Mouse (Mus musculus): ENCODE measurements around the gene Pdzd2.
A peak's percentile ranks its signal among the peaks of the same experiment; 100 is the strongest.

Gene Pdzd2

DNA sequence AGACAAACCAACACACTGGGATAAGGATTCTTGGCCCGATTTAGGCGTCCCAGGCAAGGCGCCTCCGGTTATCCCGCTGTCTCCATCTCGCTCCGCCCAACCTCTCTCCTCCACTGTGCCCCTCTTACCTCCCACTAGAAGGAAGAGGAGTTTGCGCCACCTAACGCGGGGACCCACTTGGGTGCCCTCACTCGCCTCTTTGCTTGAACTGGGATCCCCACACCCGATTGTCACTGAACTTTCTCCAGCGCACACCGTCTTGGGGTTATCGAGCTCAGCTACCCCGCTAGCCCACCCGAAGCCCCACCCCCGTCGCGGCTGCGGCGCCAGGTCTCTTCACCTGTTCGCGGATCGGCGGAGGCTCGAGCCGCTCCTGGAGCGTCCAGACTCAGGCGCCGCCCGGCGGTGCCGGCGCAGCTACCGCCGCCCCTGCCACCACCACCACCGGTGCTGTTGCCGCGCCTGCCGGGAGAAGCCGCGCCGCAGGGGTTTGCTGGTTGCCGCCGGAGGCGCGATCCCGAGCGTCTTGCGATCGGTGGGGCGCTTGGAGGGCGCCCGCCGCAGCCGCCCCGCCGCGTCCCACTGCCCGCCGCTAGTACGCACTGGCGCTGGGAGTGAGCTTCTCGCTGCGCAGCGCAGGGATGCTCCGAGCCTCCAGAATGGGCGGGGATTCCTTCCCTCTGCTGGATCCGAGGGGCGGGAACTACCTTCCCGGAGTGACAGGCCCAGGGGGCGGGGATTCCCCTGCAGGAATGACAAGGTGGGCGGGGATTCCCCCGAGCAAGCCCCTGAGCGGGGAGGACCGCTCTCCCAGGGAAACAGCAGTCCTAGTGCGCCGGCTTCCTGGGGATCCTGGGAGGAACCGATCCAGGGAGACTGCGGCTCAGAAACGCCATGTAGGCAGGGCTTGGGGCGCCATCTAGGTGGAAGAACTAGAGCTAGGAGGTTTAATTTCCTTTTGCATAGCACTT, at the start of gene Pdzd2:
TSS of gene Pdzd2 (minus strand) at position 648 of the 971 bp plus-strand sequence.
- peak; percentile 71 for DNase-seq (ENCODE audit: low read depth, low spot score)

DNA sequence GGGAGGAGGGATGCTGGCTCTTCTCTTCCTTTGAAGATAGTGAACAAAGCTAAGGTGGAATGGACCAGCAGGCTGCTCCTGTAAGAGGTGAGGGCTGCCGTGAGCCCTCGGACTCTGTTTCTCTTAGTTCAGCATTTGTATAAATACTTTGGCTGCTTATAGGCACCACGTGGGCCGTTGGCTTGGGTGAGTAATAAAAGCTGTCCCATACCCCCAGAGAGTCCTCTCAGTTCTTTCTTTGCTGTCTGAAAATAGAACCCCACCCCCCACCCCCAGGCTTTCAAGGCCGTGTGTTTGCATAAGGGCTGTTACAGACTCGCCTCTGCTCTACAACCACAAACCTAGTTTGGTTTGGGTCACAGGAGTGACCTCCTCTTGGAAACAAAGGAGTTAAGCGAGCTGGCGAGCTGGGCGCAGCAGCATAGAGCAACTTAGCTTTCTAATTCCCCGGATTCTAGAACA, 49.7 kb upstream of the Pdzd2 start:
- no peak for DNase-seq (ENCODE audit: low read depth, low spot score)

DNA sequence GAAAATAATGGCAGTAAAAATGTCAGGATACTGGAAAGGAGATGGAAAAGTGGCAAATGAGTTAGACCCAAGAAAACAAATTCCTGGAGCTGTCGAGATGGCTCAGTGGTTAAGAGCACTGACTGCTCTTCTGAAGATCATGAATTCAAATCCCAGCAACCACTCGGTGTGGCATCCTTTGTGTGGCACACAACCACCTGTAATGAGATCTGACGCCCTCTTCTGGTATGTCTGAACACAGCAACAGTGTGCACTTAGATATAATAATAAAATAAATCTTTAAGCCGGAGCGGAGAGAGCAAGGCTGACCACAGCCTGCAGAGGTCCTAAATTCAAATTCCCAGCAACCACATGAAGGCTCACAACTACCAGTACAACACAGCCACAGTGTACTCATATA, 48.8 kb upstream of the Pdzd2 start:
- DNase-seq (ENCODE audit: low read depth, low spot score), result no peak

DNA sequence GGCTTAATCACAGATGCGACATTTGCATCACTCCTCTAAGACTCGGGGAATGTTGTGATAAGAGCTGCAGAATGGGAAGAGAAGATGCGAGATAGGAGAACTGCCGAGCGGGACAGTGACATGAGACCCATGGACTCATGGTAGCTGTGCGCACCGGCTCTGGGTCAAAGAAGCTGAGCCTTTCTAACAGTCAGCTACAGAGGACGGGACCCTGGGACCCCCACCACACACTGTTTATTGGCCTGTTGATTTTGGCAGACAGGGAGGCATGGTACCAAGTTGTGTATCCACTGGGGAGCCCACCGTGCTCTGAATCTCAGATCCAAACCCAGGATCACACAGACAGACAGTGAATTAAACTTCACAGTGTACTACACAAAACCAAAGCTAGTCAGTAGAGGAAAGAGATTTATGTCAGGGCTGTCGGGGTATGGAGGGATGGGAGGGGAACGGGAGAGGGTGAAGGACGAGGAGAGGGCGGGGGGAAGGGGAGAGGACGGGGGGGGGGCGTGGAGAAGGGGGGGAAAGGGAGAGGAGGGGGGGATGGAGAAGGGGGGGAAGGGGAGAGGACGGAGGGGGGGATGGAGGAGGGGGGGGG, 42.1 kb upstream of the Pdzd2 start:
- no peak for DNase-seq (ENCODE audit: low read depth, low spot score)

DNA sequence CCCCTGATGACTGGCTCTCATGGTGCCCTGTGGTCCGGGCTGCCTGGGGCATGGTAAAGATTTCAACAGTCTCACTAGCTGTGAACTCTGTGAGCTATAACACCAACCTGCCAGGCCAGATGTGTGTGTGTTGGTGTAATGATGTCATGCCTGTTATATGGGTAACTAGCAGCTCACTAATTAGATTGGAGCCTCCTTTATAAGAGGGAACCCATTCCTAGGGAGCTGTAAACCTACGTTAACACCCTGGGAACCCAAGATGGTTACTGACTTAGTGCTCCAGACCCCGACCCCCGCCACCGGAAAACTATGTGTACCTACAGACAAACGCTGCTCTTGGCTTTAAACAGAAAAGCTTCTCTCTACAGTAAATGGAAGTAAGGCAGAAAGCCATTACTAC, 41.6 kb upstream of the Pdzd2 start:
- DNase-seq (ENCODE audit: low read depth, low spot score), result no peak

DNA sequence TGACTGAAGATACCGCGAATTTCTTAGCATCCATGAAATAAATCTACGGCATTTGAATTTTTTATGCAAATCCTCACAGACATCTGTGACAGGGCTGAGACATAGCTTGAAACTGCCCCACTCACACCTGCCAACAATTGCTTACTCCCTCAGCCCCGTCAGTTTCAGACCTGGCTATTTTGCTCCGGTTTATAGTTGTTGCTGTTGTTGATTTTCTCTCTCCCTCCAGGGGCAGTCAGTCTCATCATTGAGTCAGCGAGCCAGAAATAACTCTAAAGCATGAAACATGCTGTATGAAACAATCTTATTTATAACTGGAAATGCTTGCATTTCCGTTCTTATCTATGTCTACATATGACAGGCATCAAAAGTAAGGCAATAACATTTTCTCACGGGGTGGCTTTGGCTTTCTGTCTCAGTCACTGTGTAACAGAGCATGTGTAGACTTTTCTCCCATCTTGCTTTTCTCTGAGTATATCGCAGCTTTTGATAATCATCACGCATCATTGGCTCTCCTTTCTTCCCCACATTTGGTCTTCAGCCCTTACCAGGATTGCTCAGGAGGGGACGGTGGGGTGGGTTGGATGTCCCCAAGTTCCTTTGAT, 34.5 kb upstream of the Pdzd2 start:
- DNase-seq (ENCODE audit: low read depth, low spot score), result no peak

DNA sequence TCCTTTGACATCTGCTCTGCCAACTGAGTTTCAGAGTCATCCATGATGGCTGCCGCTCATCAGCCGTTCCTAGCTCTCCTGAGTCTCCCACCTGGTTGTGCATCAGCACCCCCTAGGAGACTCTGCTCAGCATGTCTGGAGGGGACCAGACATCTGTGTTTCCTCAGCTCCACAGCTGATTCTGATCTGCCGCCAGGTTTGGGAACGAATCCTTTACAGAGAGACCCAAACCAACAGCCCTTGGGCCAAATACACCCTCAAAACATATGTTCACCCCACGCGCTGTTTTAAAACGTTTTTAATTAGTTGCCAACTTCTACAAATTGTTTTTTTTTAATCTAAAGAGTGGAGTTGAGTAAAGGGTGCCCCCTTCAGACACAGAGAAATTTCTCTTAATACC, 31.2 kb upstream of the Pdzd2 start:
- no peak for DNase-seq (ENCODE audit: low read depth, low spot score)

DNA sequence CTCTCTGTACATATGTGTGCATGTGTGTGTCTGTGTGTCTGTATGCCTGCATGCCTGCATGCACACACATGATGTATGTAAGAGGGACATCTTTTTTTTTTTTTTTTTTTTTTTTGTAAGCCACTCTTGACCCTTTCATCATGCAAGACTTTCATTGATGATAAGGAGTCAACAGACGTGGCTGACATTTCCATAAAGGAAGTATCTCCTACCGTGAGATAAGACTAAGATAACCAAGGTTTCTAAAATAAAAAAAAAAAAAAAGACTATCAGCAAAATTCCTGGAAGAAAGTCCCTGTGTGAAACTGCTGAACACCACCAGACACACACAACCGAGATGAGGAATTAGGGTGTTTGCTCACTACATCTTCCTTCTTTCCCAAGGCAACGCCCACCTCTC, 27.1 kb upstream of the Pdzd2 start:
- DNase-seq (ENCODE audit: low read depth, low spot score), result no peak

DNA sequence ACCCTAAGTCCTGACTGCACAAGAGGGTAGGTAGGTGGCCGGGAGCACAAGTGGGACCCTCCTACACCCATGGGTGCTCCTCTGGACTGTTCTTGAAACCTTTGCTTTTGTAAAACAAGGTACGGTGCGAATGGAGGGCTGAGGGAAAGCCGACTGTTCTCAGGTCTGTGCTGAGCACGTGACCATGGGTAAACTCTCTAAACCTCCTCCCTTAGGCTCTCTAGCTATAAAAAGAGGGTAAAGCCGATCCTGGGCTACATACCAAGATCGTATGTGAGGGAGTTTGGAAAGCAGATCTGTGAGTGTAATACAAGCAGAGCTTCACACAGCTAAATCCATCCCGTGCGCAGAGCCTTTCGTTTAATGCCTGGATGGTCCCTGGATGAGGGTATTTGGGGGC, 23.4 kb upstream of the Pdzd2 start:
- no peak for DNase-seq (ENCODE audit: low read depth, low spot score)

DNA sequence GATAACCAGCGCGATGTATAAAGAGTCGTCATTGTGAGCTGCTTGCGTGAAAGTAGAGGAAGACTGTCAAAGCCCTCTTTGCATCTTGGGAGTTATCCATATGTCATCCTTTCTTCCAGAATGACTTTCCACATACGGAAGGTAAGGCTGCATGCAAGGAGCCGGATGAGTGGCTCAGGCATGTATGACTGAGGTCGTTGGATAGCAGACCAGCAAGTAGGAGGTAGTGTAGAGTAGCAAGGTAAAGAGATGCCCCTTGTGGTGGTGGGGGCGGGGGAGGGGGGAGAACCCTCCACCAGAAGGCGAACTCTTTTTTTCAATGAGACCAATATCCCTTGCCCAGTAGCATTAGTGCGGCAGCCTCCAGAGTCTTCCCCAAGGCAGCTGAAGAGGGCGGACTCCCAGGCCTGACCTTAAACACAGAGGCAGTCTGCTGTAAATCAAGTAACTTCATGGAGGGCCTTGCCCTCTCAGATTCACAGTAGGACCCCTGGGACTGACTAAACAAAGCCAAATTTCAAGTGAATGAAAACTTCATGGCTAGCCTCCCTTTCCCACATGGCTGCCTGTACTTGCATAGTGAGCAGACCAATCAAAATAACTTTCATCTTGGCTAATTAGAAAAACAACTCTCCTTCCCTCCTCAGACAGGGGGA, 22.7 kb upstream of the Pdzd2 start:
- DNase-seq (ENCODE audit: low read depth, low spot score), result no peak

DNA sequence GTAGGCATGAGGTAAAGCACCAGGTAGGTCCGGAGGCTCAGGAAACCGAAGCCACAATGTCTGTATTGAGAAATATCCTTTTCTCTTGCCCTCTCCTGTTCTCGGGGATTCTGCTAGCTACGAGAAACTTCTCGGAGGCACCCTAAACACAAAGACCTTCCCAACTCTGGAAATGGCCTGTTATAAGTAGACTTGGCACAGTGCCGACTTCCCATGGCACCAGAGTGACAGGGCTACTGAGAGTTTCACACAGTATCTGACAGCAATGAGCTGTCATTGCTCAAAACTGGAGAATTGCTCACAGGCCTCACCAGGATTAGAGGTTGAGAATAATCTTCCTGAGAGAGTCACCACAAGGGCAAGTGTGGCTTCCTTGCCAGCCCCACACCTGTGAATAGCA, 21.0 kb upstream of the Pdzd2 start:
- no peak for DNase-seq (ENCODE audit: low read depth, low spot score)

DNA sequence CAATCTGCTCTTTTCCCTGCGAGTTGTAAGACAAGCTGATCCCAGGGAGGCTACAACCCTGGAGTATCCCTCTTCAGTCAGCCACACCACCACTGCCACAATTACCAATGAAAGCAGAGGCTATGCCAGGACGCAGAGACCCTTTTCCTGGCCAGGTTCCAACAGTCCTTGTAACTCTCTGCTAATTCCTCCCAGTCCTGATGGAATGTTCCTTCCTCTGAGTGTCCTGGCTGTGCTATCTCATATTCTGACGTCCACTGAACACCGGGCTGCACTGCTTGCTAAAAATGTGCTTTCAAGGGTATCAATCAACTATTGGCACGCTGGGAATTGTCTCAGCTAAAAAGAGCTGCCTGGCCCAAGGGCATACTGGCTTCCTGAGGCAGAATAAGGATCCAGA, 18.7 kb upstream of the Pdzd2 start:
- DNase-seq (ENCODE audit: low read depth, low spot score), result no peak

DNA sequence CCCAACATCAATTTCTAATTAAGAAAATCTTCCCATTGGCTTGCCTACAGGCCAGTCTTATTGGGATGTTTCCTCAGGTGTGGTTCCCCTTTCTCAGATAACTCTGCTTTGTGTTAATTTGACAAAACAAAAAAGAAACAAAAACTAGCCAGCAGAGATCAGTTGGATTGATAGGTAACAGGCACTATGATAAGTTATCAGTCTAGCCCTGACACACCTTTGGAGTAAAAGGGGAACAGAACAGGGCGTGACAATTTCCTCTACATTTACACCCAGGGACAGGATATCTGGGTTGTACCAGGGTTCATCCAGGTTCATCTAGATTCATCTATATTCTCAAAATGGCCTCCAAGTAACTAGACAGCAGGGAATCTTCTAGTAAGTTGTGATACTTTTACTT, 18.0 kb upstream of the Pdzd2 start:
- DNase-seq (ENCODE audit: low read depth, low spot score), result no peak

DNA sequence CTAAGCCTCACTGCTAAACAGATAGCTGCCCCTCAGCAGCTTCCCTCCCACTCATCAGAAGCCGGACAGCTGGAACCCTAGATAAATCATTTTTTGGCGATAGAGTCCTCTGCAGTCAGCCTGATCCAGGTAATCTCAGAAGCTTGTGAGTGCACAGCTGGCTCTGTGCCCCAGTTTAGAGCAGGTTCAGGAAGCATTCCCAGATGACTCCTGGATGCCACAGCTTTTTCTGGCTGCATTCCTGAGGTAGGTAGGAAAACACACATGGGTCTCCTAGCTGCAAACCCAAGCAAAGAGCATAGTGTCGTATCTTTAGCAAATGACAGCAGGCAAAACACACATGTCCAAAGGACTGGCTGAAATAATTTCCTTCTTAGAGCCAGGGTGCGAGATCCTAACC, 13.5 kb upstream of the Pdzd2 start:
- DNase-seq (ENCODE audit: low read depth, low spot score), result no peak

DNA sequence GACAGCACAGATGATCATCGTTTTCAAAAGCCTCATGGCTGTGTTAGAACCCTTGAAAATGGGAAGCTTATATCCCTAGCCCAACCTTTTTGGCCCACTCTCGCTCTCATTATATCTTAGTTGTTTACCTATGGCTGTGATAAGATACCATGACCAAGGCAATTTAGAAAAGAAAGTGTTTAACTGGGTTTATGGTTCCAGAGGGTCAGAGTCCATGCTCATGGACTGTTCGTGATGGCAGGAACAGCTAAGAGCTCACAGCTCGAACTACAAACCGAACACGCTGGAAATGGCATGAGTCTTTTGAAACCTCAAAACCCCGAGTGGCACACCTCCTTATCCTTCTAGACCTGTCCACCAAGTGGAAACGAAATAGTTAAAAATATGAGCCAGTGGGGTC, 11.2 kb upstream of the Pdzd2 start:
- no peak for DNase-seq (ENCODE audit: low read depth, low spot score)

DNA sequence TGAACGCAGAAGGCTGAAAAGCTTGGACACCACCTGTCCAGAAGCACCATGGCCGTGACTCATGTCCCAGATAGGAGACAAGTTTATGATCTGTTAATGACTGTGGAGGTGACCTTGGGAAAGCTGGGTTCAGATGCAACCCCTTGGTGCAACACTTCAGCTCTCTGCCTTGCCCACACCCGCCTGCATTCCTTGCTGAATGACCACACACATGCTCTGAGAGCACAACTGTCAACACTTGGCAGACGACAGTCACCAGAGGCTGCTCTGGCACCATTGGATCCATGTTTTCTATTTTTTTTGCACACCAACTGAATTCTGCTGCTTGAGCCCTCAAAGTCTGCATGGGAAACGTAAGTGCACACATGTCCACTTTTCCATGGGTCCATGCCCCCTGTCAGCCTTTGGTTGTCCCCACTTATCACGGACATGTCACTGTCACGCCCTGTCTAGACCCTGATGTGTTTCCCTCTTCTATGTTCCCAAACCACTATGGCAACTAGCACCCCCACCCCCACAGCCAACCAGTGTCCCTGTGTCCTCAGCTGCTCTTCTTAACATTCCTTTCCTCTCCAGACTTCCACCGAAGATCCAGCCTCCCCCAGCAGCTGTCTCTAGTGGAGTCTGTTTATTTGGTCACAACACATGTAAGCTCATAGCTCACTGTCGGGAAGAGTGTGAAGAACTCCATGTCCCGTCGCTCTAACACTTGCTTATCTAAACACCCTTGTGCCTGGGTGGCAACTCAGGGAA, 10.0 kb upstream of the Pdzd2 start:
- no peak for DNase-seq (ENCODE audit: low read depth, low spot score)

DNA sequence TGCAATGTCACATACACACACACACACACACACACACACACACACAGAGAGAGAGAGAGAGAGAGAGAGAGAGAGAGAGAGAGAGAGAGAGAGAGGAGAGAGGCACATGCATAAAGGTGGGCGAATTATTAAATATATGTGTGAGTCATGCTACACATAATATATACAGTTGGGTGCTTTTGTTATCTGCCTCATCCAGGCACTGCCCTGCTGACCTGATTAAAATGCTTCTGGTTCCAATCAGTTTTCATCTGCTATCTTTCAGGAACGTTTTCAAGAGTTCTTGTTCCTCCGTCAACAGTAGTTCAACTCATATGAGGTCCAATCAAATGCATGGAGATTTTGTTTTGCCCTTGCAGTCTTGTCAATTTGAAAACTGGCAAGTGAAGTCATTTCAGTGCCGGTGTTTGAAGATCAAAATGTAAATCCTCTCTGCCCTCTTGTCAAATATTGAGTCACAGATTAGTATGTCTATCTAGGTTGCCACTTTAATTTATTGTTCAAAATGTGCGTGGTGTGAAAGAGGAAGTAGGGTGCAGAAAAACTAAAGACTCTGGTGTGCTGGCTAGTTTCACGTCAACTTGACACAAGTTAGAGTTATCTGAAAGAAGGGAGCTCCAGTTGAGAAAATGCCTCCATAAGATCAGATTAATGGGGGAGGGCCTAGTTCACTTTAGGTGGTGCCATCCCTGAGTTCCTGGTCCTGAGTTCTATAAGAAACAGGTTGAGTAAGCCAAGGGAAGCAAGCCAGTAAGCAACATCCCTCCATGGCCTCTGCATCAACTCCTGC, 2.6 kb upstream of the Pdzd2 start:
- no peak for DNase-seq (ENCODE audit: low read depth, low spot score)

DNA sequence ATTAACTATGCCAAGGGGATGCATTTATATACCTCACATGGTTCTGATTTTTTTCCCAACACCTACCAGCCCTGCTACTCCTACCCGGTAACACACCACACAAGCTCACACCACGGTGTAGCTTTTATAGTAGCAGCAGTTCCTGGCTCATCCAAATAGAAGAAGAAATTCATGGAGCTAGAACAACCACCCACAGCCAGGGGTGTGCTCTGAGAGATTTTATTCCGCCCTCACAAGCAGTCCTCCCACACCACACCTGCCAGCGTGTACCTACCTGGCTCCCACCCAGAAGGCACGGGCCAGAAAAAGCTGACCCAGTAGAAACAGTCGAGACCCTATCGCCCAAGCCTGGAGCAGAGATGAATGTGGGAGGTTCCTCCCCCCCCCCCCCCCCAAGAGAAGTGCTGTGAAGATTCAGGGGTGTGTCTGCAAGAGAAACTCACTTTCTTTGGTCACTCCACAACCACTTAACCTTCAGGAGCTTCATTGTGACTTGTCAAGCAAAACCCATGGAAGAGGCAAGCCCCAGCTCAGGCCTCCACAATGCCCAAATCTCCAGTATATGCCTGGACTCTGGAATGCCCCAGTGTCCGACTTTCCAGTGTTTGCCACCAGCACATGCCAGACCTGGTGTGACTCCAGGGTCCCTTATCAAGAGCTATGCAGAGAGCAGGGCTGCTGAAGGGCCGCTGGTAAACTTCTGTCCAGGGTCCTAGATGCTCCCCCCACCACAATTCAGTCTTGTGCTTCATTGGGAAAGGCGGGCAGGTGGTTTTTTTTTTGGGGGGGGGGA, 1.2 kb downstream of the Pdzd2 start:
- no peak for DNase-seq (ENCODE audit: low read depth, low spot score)

DNA sequence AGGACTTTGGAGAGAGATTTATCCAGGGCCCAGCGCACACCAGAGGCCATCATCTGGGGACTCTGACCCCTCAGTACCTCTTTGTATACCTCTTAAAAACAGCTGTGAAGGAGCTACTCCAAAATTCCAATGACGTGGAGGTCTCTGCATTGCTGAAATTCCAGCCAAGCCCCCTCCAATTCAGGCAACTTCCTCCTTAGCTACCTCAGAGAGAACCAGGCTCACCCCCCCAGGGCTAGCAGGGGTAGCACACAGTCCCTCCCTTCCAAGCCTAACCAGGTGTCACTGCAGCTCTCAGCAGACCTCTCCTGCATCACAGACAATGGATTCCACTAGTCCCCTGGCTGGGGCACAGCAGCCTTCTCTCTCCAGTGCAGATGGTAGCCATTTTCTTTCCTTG, 4.5 kb downstream of the Pdzd2 start:
- no peak for DNase-seq (ENCODE audit: low read depth, low spot score)

DNA sequence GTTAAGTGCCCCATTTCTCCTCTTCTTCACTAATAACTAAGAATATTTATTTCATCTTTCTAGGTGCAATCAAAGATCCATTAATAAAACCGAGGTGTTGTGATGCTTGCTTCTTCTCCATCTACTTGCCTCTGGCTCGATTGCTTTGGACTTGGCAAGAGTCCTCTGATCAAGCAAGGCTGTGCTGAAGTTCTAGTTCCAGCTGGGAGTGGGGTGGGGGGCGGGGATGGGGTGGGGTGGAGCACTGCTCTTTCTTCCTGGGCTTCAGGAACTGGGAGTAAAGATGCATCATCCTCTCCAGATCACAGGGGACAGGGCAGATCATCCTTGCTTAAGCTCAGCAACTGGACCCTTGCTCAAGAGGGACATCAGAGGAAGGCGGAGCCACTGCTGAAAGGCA, 5.5 kb downstream of the Pdzd2 start:
- no peak for DNase-seq (ENCODE audit: low read depth, low spot score)

Data from retina, adult 2 months (tissue).